Mouse (Mus musculus) stomach, embryonic 16.5 days (tissue): ENCODE data around the gene Sema4b. TPM values are rescaled to one million over a fixed set of nuclear protein-coding genes. Genes with fewer than 3 reads are reported as not detected.
A peak's percentile ranks its signal among the peaks of the same experiment; 100 is the strongest.

Source experiments
- ATAC-seq: fragments of 200-750 bp; cut with Nextera tagmentation; 2 replicates; pipeline ENCODE4 v1.8.0; 2017; ENCODE audit warnings: moderate number of reproducible peaks, moderate TSS enrichment; ENCODE audit not compliant: insufficient read depth, low FRiP score
- H3K27ac ChIP-seq: fragments of 300-500 bp; sonication (generic); 2 replicates; pipeline ENCODE4 v1.5.1; 2014; ENCODE audit warnings: low read length
- H3K27me3 ChIP-seq: fragments of 300-500 bp; sonication (generic); 2 replicates; pipeline ENCODE4 v1.6.1; 2014; ENCODE audit warnings: low read length, control low read depth, mixed read lengths; ENCODE audit not compliant: control insufficient read depth, insufficient read depth
- H3K36me3 ChIP-seq: fragments of 300-500 bp; sonication (generic); 2 replicates; pipeline ENCODE4 v1.6.1; 2014; ENCODE audit warnings: low read length; ENCODE audit not compliant: control insufficient read depth, insufficient read depth
- H3K4me1 ChIP-seq: fragments of 300-500 bp; sonication (generic); 2 replicates; pipeline ENCODE4 v1.6.1; 2014; ENCODE audit warnings: low read length, control low read depth, mixed read lengths; ENCODE audit not compliant: control insufficient read depth, insufficient read depth
- H3K4me2 ChIP-seq: fragments of 300-500 bp; sonication (generic); 2 replicates; pipeline ENCODE4 v1.6.1; 2014; ENCODE audit warnings: low read depth, low read length, mixed read lengths
- H3K4me3 ChIP-seq: fragments of 300-500 bp; sonication (generic); replicated peaks from 2 replicates; pipeline ENCODE4 v1.5.1; 2014; ENCODE audit warnings: mild to moderate bottlenecking, low read length
- H3K9ac ChIP-seq: fragments of 300-500 bp; sonication (generic); 2 replicates; pipeline ENCODE4 v1.6.1; 2014; ENCODE audit warnings: low read length
- H3K9me3 ChIP-seq: fragments of 300-500 bp; sonication (generic); replicated peaks from 2 replicates; pipeline ENCODE4 v1.6.1; 2016; ENCODE audit warnings: low read length, control low read depth; ENCODE audit not compliant: control insufficient read depth
- WGBS: fragments of 180-500 bp; shearing (Covaris S2); extraction: QIAGEN DNeasy Blood & Tissue Kit; methylation state at CpG from one replicate; pipeline ENCODE4 v1.1.7; 2014; 5-methylcytosine and 5-hydroxymethylcytosine counted together
- polyA plus RNA-seq: library from polyadenylated mRNA; unstranded; fragments of >200 nt; fragmentation: Nextera tagmentation; extraction: Ambion mirVana; gene quantifications from 2 replicates; pipeline ENCODE4 v1.2.1, GENCODE M21; 2015

Gene Sema4b
- polyA plus RNA-seq, 1 experiment from 2014 or later = 19.7 TPM

GRCm38 (mm10) chr7:80255981-80256380 is 69.3 kb downstream of the Sema4b start:
- no peak overlapping the region for H3K9ac ChIP-seq
- no peak for ATAC-seq
- H3K9me3 ChIP-seq = no peaks in the 10 kb centered on the region
- H3K4me1 ChIP-seq = peaks cover 5% of the 10 kb centered on the region; the same call in 1 of the 2 replicates
- no peaks in the 10 kb centered on the region; the same call in none of the 2 replicates for H3K27me3 ChIP-seq
- no peak overlapping the region for H3K4me2 ChIP-seq
- no peaks in the 10 kb centered on the region for H3K36me3 ChIP-seq
- 73% methylated on average over 2 of the region's 2 CpGs for WGBS
- no peak overlapping the region for H3K27ac ChIP-seq
- no peak overlapping the region for H3K4me3 ChIP-seq

- Histone ChIP-seq H3K4me1 (peaks cover 10% of the 10 kb centered on the region), H3K4me3 (no peak overlapping the region), H3K27me3 (no peaks in the 10 kb centered on the region; the same call in none of the 2 replicates), H3K36me3 (no peaks in the 10 kb centered on the region), H3K9me3 (no peaks in the 10 kb centered on the region), H3K4me2 (no peak overlapping the region), H3K9ac (no peak overlapping the region), H3K27ac (no peak overlapping the region)
- no peak for ATAC-seq
- 53% methylated on average over 2 of the region's 2 CpGs for WGBS
Observed at GRCm38 (mm10) chr7:80257706-80258105, 71.1 kb downstream of the Sema4b start.

- WGBS = 24% methylated on average over 40 of the region's 40 CpGs
- Histone ChIP-seq H3K4me2 (peak within 1 kb of the TSS; percentile 86), H3K4me3 (peak within 1 kb of the TSS; percentile 74), H3K4me1 (peaks cover 10% of the 10 kb centered on the region), H3K27me3 (no peaks in the 10 kb centered on the region; the same call in 1 of the 2 replicates), H3K27ac (peak within 1 kb of the TSS; percentile 80), H3K9ac (peak within 1 kb of the TSS; percentile 86), H3K36me3 (peaks cover 10% of the 10 kb centered on the region; the same call in 1 of the 2 replicates), H3K9me3 (no peaks in the 10 kb centered on the region)
- ATAC-seq = peak; percentile 90
Observed at GRCm38 (mm10) chr7:80260625-80261371, 74.2 kb downstream of the Sema4b start, which contains the start of gene Ngrn. Gene Ngrn (plus strand): TSS chr7:80261215.

GRCm38 (mm10) chr7:80261372-80261990 is 74.8 kb downstream of the Sema4b start:
- Histone ChIP-seq H3K9me3 (no peaks in the 10 kb centered on the region), H3K36me3 (peaks cover 15% of the 10 kb centered on the region; the same call in 1 of the 2 replicates), H3K27ac (peak overlapping the region; percentile 80), H3K4me2 (peak overlapping the region; percentile 86), H3K9ac (peak overlapping the region; percentile 86), H3K27me3 (no peaks in the 10 kb centered on the region; the same call in 1 of the 2 replicates), H3K4me1 (peaks cover 10% of the 10 kb centered on the region), H3K4me3 (peak overlapping the region; percentile 74)
- ATAC-seq = peak; percentile 42
- WGBS = under 1% methylated on average over 32 of the region's 32 CpGs

GRCm38 (mm10) chr7:80264606-80265005 is 78.0 kb downstream of the Sema4b start:
- Histone ChIP-seq H3K27ac (no peak overlapping the region), H3K4me2 (no peak overlapping the region), H3K9ac (no peak overlapping the region), H3K9me3 (no peaks in the 10 kb centered on the region), H3K4me1 (peaks cover 10% of the 10 kb centered on the region), H3K4me3 (no peak overlapping the region), H3K36me3 (peaks cover 22% of the 10 kb centered on the region; the same call in 1 of the 2 replicates), H3K27me3 (no peaks in the 10 kb centered on the region)
- WGBS = 95% methylated on average over 12 of the region's 12 CpGs
- ATAC-seq = no peak

- no peak overlapping the region for H3K27ac ChIP-seq
- 62% methylated on average over 1 of the region's 1 CpGs for WGBS
- no peaks in the 10 kb centered on the region for H3K9me3 ChIP-seq
- no peak overlapping the region for H3K4me3 ChIP-seq
- H3K9ac ChIP-seq = no peak overlapping the region
- H3K4me2 ChIP-seq = no peak overlapping the region
- no peaks in the 10 kb centered on the region for H3K27me3 ChIP-seq
- no peak for ATAC-seq
- peaks cover 22% of the 10 kb centered on the region; the same call in 1 of the 2 replicates for H3K36me3 ChIP-seq
- 0 out of 2 replicates have a peak, but pooled peaks cover 4% of the 10 kb centered on the region for H3K4me1 ChIP-seq
Observed at GRCm38 (mm10) chr7:80267764-80268163, 81.1 kb downstream of the Sema4b start.

GRCm38 (mm10) chr7:80268897-80269750 is 82.5 kb downstream of the Sema4b start, which contains the start of gene Vps33b:
Gene Vps33b (plus strand): TSS chr7:80269649.
- Histone ChIP-seq H3K9me3 (peaks cover under 1% of the 10 kb centered on the region; the same call in 1 of the 2 replicates), H3K4me1 (0 out of 2 replicates have a peak, but pooled peaks cover 4% of the 10 kb centered on the region), H3K9ac (peak within 1 kb of the TSS; percentile 81), H3K4me3 (peak within 1 kb of the TSS; percentile 73), H3K27ac (peak within 1 kb of the TSS; percentile 66), H3K4me2 (peak within 1 kb of the TSS; percentile 68), H3K27me3 (no peaks in the 10 kb centered on the region), H3K36me3 (peaks cover 28% of the 10 kb centered on the region)
- peak; percentile 93 for ATAC-seq
- 3% methylated on average over 21 of the region's 21 CpGs for WGBS

GRCm38 (mm10) chr7:80269751-80270255 is 83.2 kb downstream of the Sema4b start:
- Histone ChIP-seq H3K9ac (peak overlapping the region; percentile 81), H3K27ac (peak overlapping the region; percentile 46), H3K4me3 (peak overlapping the region; percentile 73), H3K9me3 (peaks cover 7% of the 10 kb centered on the region), H3K36me3 (peaks cover 28% of the 10 kb centered on the region), H3K27me3 (no peaks in the 10 kb centered on the region), H3K4me1 (0 out of 2 replicates have a peak, but pooled peaks cover 4% of the 10 kb centered on the region), H3K4me2 (peak overlapping the region; percentile 68)
- peak; percentile 16; the same call in 1 of the 2 replicates for ATAC-seq
- 1% methylated on average over 23 of the region's 23 CpGs for WGBS
